ENCODE assay signal across 7 mouse cellular contexts in the genomic region with DNA sequence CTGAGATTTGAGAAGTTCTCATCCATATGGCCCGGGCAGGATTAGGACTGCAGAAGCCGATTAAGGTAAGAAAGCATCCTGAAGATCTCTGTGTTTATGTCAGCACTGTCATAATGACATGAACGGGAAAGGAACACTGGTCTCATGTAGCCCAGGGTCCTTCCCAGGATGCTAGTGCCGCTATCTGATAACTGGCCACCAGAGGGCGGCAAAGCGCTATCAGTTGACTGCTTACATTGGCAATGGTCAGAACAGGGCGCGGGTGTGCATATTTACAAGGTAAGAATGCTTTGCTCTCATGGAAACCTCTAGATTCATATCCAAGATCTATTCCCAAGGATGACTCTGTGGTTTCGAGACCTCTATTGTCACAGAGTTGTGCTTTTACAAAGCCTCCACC. TPM values are rescaled to one million over a fixed set of nuclear protein-coding genes. Genes with fewer than 3 reads are reported as not detected.
DNase-seq lines count a peak whose midpoint lies in the region; ATAC-seq and TF ChIP-seq lines count a peak whose summit lies in the region.

No protein-coding gene starts in this region.

- no peaks in the 10 kb centered on the region for H3K9me3 ChIP-seq in limb, embryonic 10.5 days (replicated peaks)
- no peaks in the 10 kb centered on the region for H3K9me3 ChIP-seq in midbrain, postnatal 0 days (ENCODE audit: low read length)

- H3K27me3 ChIP-seq in kidney, adult 2 months (replicated peaks; ENCODE audit: control insufficient read depth, insufficient read depth, low read length) = no peaks in the 10 kb centered on the region; the same call in 1 of the 2 replicates
- H3K27me3 ChIP-seq in limb, embryonic 10.5 days (ENCODE audit: low read depth, poor library complexity, severe bottlenecking) = no peaks in the 10 kb centered on the region
- no peaks in the 10 kb centered on the region for H3K27me3 ChIP-seq in midbrain, postnatal 0 days (ENCODE audit: insufficient read depth, low read length)

- H3K4me2 ChIP-seq in midbrain, postnatal 0 days (ENCODE audit: low read depth, low read length, poor library complexity, severe bottlenecking) = no peak overlapping the region

- WGBS in kidney, adult 2 months = 7% methylated on average over 9 of the region's 9 CpGs
- 11% methylated on average over 9 of the region's 9 CpGs for WGBS in limb, embryonic 10.5 days
- WGBS in midbrain, postnatal 0 days = 8% methylated on average over 9 of the region's 9 CpGs

- peak; percentile 66; the same call in 1 of the 2 replicates for ATAC-seq in midbrain, postnatal 0 days (ENCODE audit: low FRiP score)

- no peaks in the 10 kb centered on the region for H3K36me3 ChIP-seq in kidney, adult 2 months (ENCODE audit: control insufficient read depth, insufficient read depth, low read length)
- no peaks in the 10 kb centered on the region for H3K36me3 ChIP-seq in limb, embryonic 10.5 days
- H3K36me3 ChIP-seq in midbrain, postnatal 0 days (ENCODE audit: insufficient read depth, low read length) = no peaks in the 10 kb centered on the region

- DNase-seq in adrenal gland, postnatal 10 days = peak; percentile 90
- DNase-seq in gastrocnemius, postnatal 25 days = peak; percentile 28
- DNase-seq in kidney, adult 2 months = peak; percentile 76
- peak; percentile 91 for DNase-seq in limb, embryonic 10.5 days (ENCODE audit: low spot score)
- DNase-seq in midbrain, postnatal 0 days (ENCODE audit: low spot score) = peak; percentile 93
- DNase-seq in spleen, postnatal 4 days (ENCODE audit: low spot score in 2 of 2) = peak; percentile 59 to 87

- H3K27ac ChIP-seq in cortical plate, adult 2 months (ENCODE audit: insufficient read depth, low read length) = no peak overlapping the region
- H3K27ac ChIP-seq in kidney, adult 2 months (ENCODE audit: insufficient read depth, low read depth, low read length) = no peak overlapping the region
- H3K27ac ChIP-seq in limb, embryonic 10.5 days = no peak overlapping the region
- no peak overlapping the region for H3K27ac ChIP-seq in midbrain, postnatal 0 days (ENCODE audit: low read depth, low read length)

- no peak overlapping the region for H3K4me3 ChIP-seq in cortical plate, adult 2 months (ENCODE audit: insufficient read depth, low read length)
- no peak overlapping the region for H3K4me3 ChIP-seq in kidney, adult 2 months (ENCODE audit: insufficient read depth, low read depth, low read length)
- H3K4me3 ChIP-seq in limb, embryonic 10.5 days = no peak overlapping the region
- no peak overlapping the region for H3K4me3 ChIP-seq in midbrain, postnatal 0 days (ENCODE audit: low read depth, low read length)

- no peaks in the 10 kb centered on the region for H3K4me1 ChIP-seq in cortical plate, adult 2 months (ENCODE audit: control insufficient read depth, insufficient read depth, low read length)
- H3K4me1 ChIP-seq in kidney, adult 2 months (ENCODE audit: control insufficient read depth, insufficient read depth, low read length) = no peaks in the 10 kb centered on the region
- no peaks in the 10 kb centered on the region for H3K4me1 ChIP-seq in limb, embryonic 10.5 days
- H3K4me1 ChIP-seq in midbrain, postnatal 0 days (ENCODE audit: insufficient read depth, low read length) = no peaks in the 10 kb centered on the region

- H3K9ac ChIP-seq in midbrain, postnatal 0 days (replicated peaks; ENCODE audit: low read length, poor library complexity, severe bottlenecking) = no peak overlapping the region

- TF ChIP-seq CTCF in cortical plate, adult 2 months (IDR thresholded peaks at IDR 0.05; ENCODE audit: extremely low read depth, insufficient read depth, low read length) = peak; percentile 95
- peak; percentile 95 for TF ChIP-seq CTCF in kidney, adult 2 months (conservative IDR thresholded peaks at IDR 0.05; ENCODE audit: insufficient read depth, insufficient read length, low read depth, low read length)
- peak; percentile 99 for TF ChIP-seq CTCF in midbrain, postnatal 0 days (IDR thresholded peaks at IDR 0.05)

- TF ChIP-seq POLR2A in cortical plate, adult 2 months (IDR thresholded peaks at IDR 0.05; ENCODE audit: extremely low read depth, insufficient read depth, low read length) = no peak
- TF ChIP-seq POLR2A in kidney, adult 2 months (IDR thresholded peaks at IDR 0.05; ENCODE audit: low read depth, low read length) = no peak

RNA-seq across cellular contexts. Expression of a gene that starts 36.6 kb away (rescaled TPM):
- not detected for total RNA-seq in adrenal gland, postnatal 10 days (2021)
- polyA plus RNA-seq in cortical plate, adult 2 months (2012; rRNA removed) = 0.08 and 0.09 TPM in 2 replicates
- not detected for total RNA-seq in gastrocnemius, postnatal 25 days (2021)
- not detected in 2 replicates for polyA plus RNA-seq in kidney, adult 2 months (2012; rRNA removed)
- polyA plus RNA-seq in limb, embryonic 10.5 days (2016; fragmentation: Nextera tagmentation; extraction: Ambion mirVana) = not detected in 2 replicates
- not detected in 2 replicates for total RNA-seq in midbrain, postnatal 0 days (2014; rRNA removed)
- 0.09 TPM in 1 of 2 replicates, not detected in the other for polyA plus RNA-seq in midbrain, postnatal 0 days (2015; fragmentation: Nextera tagmentation; extraction: Ambion mirVana)

RNA-seq across cellular contexts. Expression of a gene that starts 51.6 kb away (rescaled TPM):
- total RNA-seq in adrenal gland, postnatal 10 days (2021) = 10 to 100 TPM; 24.6 to 60.2 TPM
- polyA plus RNA-seq in cortical plate, adult 2 months (2012; rRNA removed) = 0.02 TPM in 2 replicates
- under 1 TPM; 0.11 to 0.26 TPM for total RNA-seq in gastrocnemius, postnatal 25 days (2021)
- 0.99 and 3.4 TPM in 2 replicates for polyA plus RNA-seq in kidney, adult 2 months (2012; rRNA removed)
- polyA plus RNA-seq in limb, embryonic 10.5 days (2016; fragmentation: Nextera tagmentation; extraction: Ambion mirVana) = 0.13 and 0.15 TPM in 2 replicates
- total RNA-seq in midbrain, postnatal 0 days (2014; rRNA removed) = 3.4 and 7.6 TPM in 2 replicates
- 0.14 and 0.23 TPM in 2 replicates for polyA plus RNA-seq in midbrain, postnatal 0 days (2015; fragmentation: Nextera tagmentation; extraction: Ambion mirVana)

Comparison
In these comparisons a context has a peak if more than half of its experiments do, and no peak if none do; other contexts are left out.
1. DNase-seq: peak in every context shown above with its lines; median percentile 93 in midbrain, postnatal 0 days; 91 in limb, embryonic 10.5 days; 90 in adrenal gland, postnatal 10 days; 76 in kidney, adult 2 months; 73 in spleen, postnatal 4 days; 28 in gastrocnemius, postnatal 25 days.